Comparison of ENCODE assay signal across 21 mouse cellular contexts in the genomic region with DNA sequence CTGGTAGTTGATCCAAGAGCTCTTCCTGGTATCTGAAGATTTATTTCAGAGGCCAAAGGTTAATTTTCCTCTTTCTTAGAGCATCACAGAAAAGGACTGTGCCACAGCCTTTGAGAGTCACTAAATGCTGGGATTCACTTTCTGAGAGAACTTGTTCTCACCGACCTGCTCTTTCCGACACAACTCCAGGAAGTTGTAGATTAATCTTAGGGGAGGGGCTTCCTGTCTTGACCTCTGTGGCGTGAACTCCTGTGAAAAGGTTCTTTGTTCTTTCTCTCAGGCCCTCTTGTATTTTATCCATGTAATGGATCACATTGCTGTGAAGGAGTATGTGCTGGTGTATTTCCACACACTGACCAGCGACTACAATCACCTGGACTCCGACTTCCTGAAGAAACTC. TPM values are rescaled to one million over a fixed set of nuclear protein-coding genes. Genes with fewer than 3 reads are reported as not detected.
A peak's percentile ranks its signal among the peaks of the same experiment; 100 is the strongest.
DNase-seq lines count a peak whose midpoint lies in the region; ATAC-seq and TF ChIP-seq lines count a peak whose summit lies in the region.
"Had no signal": no experiment of that assay in that cellular context is flagged by ENCODE, and none has a peak within 500 bp of the region (broad histone marks: within the 10 kb centered on the region; RNA-seq: fewer than 3 reads in every experiment).

No protein-coding gene starts in this region.

- DNase-seq in kidney, postnatal 0 days (ENCODE audit: low spot score) = peak; percentile 25
- DNase-seq in R1 (ENCODE audit: low read depth, low spot score) = peak; percentile 53
- peak; percentile 48 for DNase-seq in embryo, embryonic 11 days
- peak; percentile 30 for DNase-seq in limb, embryonic 11.5 days (ENCODE audit: low spot score)
- no peak for DNase-seq in forebrain, postnatal 0 days
- DNase-seq in B cell, adult 2 months = no peak
- no peak for DNase-seq in spleen, adult 18-20 months
- DNase-seq: adrenal gland, adult 2 months; cerebellum, adult 11 months; cerebellum, postnatal 25 days; heart, postnatal 4 days; layer of hippocampus, postnatal 36 days; lung, postnatal 10 days; thymus, postnatal 36 days had no signal

- H3K27me3 ChIP-seq in kidney, postnatal 0 days (ENCODE audit: insufficient read depth, low read length) = no peaks in the 10 kb centered on the region
- H3K27me3 ChIP-seq in kidney, embryonic 14.5 days (ENCODE audit: control insufficient read depth, insufficient read depth, low read length) = no peaks in the 10 kb centered on the region
- H3K27me3 ChIP-seq in limb, embryonic 11.5 days (ENCODE audit: control insufficient read depth, insufficient read depth, low read length) = no peaks in the 10 kb centered on the region
- H3K27me3 ChIP-seq in forebrain, postnatal 0 days (ENCODE audit: insufficient read depth, low read length) = no peaks in the 10 kb centered on the region
- H3K27me3 ChIP-seq: forebrain, embryonic 12.5 days; liver, embryonic 12.5 days; neural tube, embryonic 15.5 days had no signal

- WGBS in kidney, postnatal 0 days = 21% methylated on average over 5 of the region's 5 CpGs
- WGBS in kidney, embryonic 14.5 days = 19% methylated on average over 5 of the region's 5 CpGs
- WGBS in limb, embryonic 11.5 days = 33% methylated on average over 5 of the region's 5 CpGs
- WGBS in forebrain, postnatal 0 days = 72% methylated on average over 5 of the region's 5 CpGs

- H3K9me3 ChIP-seq in kidney, postnatal 0 days (replicated peaks; ENCODE audit: low read length) = no peaks in the 10 kb centered on the region
- no peaks in the 10 kb centered on the region for H3K9me3 ChIP-seq in kidney, embryonic 14.5 days (ENCODE audit: control insufficient read depth, low read length)
- H3K9me3 ChIP-seq in limb, embryonic 11.5 days (ENCODE audit: control insufficient read depth, low read length) = no peaks in the 10 kb centered on the region
- H3K9me3 ChIP-seq in forebrain, postnatal 0 days (ENCODE audit: low read length) = no peaks in the 10 kb centered on the region
- H3K9me3 ChIP-seq: forebrain, embryonic 12.5 days; G1E; liver, embryonic 12.5 days; neural tube, embryonic 15.5 days had no signal

- no peak overlapping the region for H3K27ac ChIP-seq in kidney, postnatal 0 days
- H3K27ac ChIP-seq in kidney, embryonic 14.5 days (ENCODE audit: low read depth, low read length) = no peak overlapping the region
- H3K27ac ChIP-seq in limb, embryonic 11.5 days (replicated peaks; ENCODE audit: low read depth, low read length) = no peak overlapping the region
- H3K27ac ChIP-seq in forebrain, postnatal 0 days (ENCODE audit: low read depth, low read length) = no peak overlapping the region
- H3K27ac ChIP-seq: forebrain, embryonic 12.5 days; hindbrain, postnatal 0 days; liver, embryonic 12.5 days; neural tube, embryonic 15.5 days had no signal

- H3K4me3 ChIP-seq in kidney, postnatal 0 days (replicated peaks; ENCODE audit: low read depth, low read length) = no peak overlapping the region
- H3K4me3 ChIP-seq in kidney, embryonic 14.5 days (ENCODE audit: low read length) = no peak overlapping the region
- no peak overlapping the region for H3K4me3 ChIP-seq in limb, embryonic 11.5 days (ENCODE audit: low read depth, low read length)
- H3K4me3 ChIP-seq in forebrain, postnatal 0 days (ENCODE audit: low read depth, low read length) = no peak overlapping the region
- H3K4me3 ChIP-seq: forebrain, embryonic 12.5 days; liver, embryonic 12.5 days; neural tube, embryonic 15.5 days had no signal

- ATAC-seq in kidney, postnatal 0 days (replicated peaks; ENCODE audit: low FRiP score, low read depth) = no peak
- ATAC-seq in kidney, embryonic 14.5 days (ENCODE audit: low FRiP score, low TSS enrichment) = no peak
- ATAC-seq in limb, embryonic 11.5 days (ENCODE audit: insufficient number of reproducible peaks, low FRiP score, low TSS enrichment, low read depth) = no peak
- no peak for ATAC-seq in forebrain, postnatal 0 days
- ATAC-seq: hindbrain, postnatal 0 days; liver, embryonic 12.5 days had no signal

- no peak overlapping the region for H3K4me2 ChIP-seq in kidney, postnatal 0 days (ENCODE audit: low read length)
- no peak overlapping the region for H3K4me2 ChIP-seq in kidney, embryonic 14.5 days (replicated peaks; ENCODE audit: low read depth, low read length)
- no peak overlapping the region for H3K4me2 ChIP-seq in limb, embryonic 11.5 days (ENCODE audit: low read depth, severe bottlenecking)
- H3K4me2 ChIP-seq in forebrain, postnatal 0 days (ENCODE audit: low read depth) = no peak overlapping the region
- H3K4me2 ChIP-seq: forebrain, embryonic 12.5 days; liver, embryonic 12.5 days; midbrain, embryonic 11.5 days; neural tube, embryonic 15.5 days had no signal

- peaks cover 14% of the 10 kb centered on the region; the same call in 1 of the 2 replicates for H3K36me3 ChIP-seq in kidney, postnatal 0 days (ENCODE audit: insufficient read depth, low read length)
- peaks cover 12% of the 10 kb centered on the region; the same call in 1 of the 2 replicates for H3K36me3 ChIP-seq in kidney, embryonic 14.5 days (ENCODE audit: control insufficient read depth, insufficient read depth, low read length)
- no peaks in the 10 kb centered on the region; the same call in 1 of the 2 replicates for H3K36me3 ChIP-seq in limb, embryonic 11.5 days (ENCODE audit: control insufficient read depth, insufficient read depth, low read length)
- peaks cover 49% of the 10 kb centered on the region for H3K36me3 ChIP-seq in forebrain, postnatal 0 days (ENCODE audit: insufficient read depth)

- TF ChIP-seq CTCF in kidney, postnatal 0 days (IDR thresholded peaks at IDR 0.05; ENCODE audit: low read depth) = no peak
- no peak for TF ChIP-seq CTCF in forebrain, postnatal 0 days (IDR thresholded peaks at IDR 0.05; ENCODE audit: low read depth)

- H3K4me1 ChIP-seq in kidney, postnatal 0 days (replicated peaks; ENCODE audit: insufficient read depth, low read length) = no peaks in the 10 kb centered on the region
- no peaks in the 10 kb centered on the region for H3K4me1 ChIP-seq in kidney, embryonic 14.5 days (ENCODE audit: control insufficient read depth, insufficient read depth, low read length)
- no peaks in the 10 kb centered on the region for H3K4me1 ChIP-seq in limb, embryonic 11.5 days (ENCODE audit: control insufficient read depth, insufficient read depth, low read length)
- H3K4me1 ChIP-seq in forebrain, postnatal 0 days (ENCODE audit: insufficient read depth) = no peaks in the 10 kb centered on the region
- H3K4me1 ChIP-seq: forebrain, embryonic 12.5 days had no signal

- H3K9ac ChIP-seq in kidney, postnatal 0 days (ENCODE audit: low read depth, low read length) = no peak overlapping the region
- H3K9ac ChIP-seq in kidney, embryonic 14.5 days (ENCODE audit: low read depth, low read length) = no peak overlapping the region
- no peak overlapping the region for H3K9ac ChIP-seq in limb, embryonic 11.5 days (ENCODE audit: low read length)
- no peak overlapping the region for H3K9ac ChIP-seq in forebrain, postnatal 0 days
- H3K9ac ChIP-seq: forebrain, embryonic 12.5 days; liver, embryonic 12.5 days; neural tube, embryonic 15.5 days had no signal

RNA-seq across cellular contexts. Expression of a gene that starts 32.0 kb away (rescaled TPM):
- 30.2 and 31.7 TPM in 2 replicates for polyA plus RNA-seq in kidney, postnatal 0 days (2015; fragmentation: Nextera tagmentation; extraction: Ambion mirVana)
- 31.6 and 45.3 TPM in 2 replicates for polyA plus RNA-seq in kidney, embryonic 14.5 days (2014; fragmentation: Nextera tagmentation; extraction: Ambion mirVana)
- polyA plus RNA-seq in limb, embryonic 11.5 days (2014; fragmentation: Nextera tagmentation; extraction: Ambion mirVana) = 63.1 and 65.1 TPM in 2 replicates
- total RNA-seq in forebrain, postnatal 0 days (2014; rRNA removed) = 20.5 and 22.5 TPM in 2 replicates
- polyA plus RNA-seq in forebrain, postnatal 0 days (2015; fragmentation: Nextera tagmentation; extraction: Ambion mirVana) = 18.1 and 23.3 TPM in 2 replicates

RNA-seq across cellular contexts. Expression of a gene that starts 32.0 kb away (rescaled TPM):
- polyA plus RNA-seq in kidney, postnatal 0 days (2015; fragmentation: Nextera tagmentation; extraction: Ambion mirVana) = 25.7 and 28.3 TPM in 2 replicates
- polyA plus RNA-seq in kidney, embryonic 14.5 days (2014; fragmentation: Nextera tagmentation; extraction: Ambion mirVana) = 18.7 and 24.6 TPM in 2 replicates
- 28.1 and 29.5 TPM in 2 replicates for polyA plus RNA-seq in limb, embryonic 11.5 days (2014; fragmentation: Nextera tagmentation; extraction: Ambion mirVana)
- 27.5 and 27.8 TPM in 2 replicates for total RNA-seq in forebrain, postnatal 0 days (2014; rRNA removed)
- 29.9 and 33.2 TPM in 2 replicates for polyA plus RNA-seq in forebrain, postnatal 0 days (2015; fragmentation: Nextera tagmentation; extraction: Ambion mirVana)

Comparison
In these comparisons a context has a peak if more than half of its experiments do, and no peak if none do; other contexts are left out.
1. DNase-seq: peak in kidney, postnatal 0 days (single experiment), R1 (single experiment), embryo, embryonic 11 days (single experiment) and limb, embryonic 11.5 days (single experiment); none in forebrain, postnatal 0 days (single experiment), B cell, adult 2 months (0 of 2) and spleen, adult 18-20 months (0 of 2).